Mouse (Mus musculus) urinary bladder, adult 18-20 months (tissue): ENCODE data around the gene Adamts4.

ENCODE experiments used
- DNase-seq, 2 experiments: peaks; one replicate each; pipeline ENCODE4 v3.0.0; 2022; ENCODE audit warnings: low spot score in 2 of 2, mixed read lengths in 2 of 2

The Adamts4 gene

GRCm38 (mm10) chr1:171256095-171256818 is 6.0 kb downstream of the Adamts4 start:
- no peak for DNase-seq

DNA sequence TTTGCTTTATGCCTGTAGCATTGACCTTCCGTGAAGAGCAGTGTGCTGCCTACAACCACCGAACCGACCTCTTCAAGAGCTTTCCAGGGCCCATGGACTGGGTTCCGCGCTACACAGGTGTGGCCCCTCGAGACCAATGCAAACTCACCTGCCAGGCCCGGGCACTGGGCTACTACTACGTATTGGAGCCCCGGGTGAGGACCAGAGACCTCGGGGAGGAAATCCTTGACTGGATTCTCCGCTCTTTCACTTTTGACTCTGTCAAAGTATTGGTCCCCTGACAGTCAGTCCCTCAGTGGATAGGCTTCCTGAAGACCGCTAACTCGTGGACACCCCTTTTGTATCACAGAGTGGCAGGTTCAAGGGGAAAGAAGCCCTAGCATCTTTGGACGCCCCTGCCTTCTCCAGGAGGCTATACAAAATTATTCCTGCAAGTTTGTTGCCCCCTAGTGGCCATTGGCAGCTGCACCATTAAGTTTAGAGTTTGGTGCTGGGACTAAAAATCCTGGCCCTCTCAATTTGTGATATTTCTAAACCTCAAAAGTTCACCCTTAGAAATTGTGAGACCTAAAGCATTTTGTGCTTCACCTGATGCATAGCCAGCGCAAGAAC is 6.8 kb downstream of the Adamts4 start:
- no peak for DNase-seq

DNA sequence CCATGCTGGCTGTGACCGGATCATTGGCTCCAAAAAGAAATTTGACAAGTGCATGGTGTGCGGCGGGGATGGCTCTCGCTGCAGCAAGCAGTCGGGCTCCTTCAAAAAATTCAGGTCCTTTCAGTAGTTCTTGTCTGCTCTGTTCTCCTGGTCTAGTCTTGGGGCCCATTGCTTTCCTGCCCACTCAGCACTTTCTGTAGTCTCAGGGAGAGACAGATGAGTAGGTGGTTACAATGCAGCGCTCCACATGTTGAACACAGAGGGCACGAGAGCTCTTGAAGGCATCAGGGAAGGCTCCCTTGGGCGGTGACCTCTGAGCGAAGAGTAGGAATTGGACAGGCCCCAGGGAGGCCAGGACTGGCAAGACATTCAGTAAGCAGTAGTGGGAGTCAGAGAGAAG is 7.6 kb downstream of the Adamts4 start:
- DNase-seq: no peak

DNA sequence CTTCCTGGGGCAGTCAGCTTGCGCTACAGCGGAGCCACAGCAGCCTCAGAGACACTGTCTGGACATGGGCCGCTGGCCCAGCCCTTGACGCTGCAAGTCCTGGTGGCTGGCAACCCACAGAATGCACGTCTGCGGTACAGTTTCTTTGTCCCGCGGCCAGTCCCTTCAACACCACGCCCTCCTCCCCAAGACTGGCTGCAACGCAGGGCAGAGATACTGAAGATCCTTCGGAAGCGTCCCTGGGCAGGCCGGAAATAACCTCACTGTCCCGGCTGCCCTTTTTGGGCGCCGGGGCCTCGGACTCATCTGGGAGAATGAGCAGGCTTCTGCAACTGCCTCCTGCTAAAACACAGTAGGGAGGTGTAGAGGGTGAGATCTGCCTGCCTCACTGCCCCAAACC is 8.7 kb downstream of the Adamts4 start:
- no peak for DNase-seq

GRCm38 (mm10) chr1:171260316-171260715 is 10.1 kb downstream of the Adamts4 start:
- no peak for DNase-seq

GRCm38 (mm10) chr1:171262594-171263130 is 12.4 kb downstream of the Adamts4 start:
- no peak for DNase-seq

DNA sequence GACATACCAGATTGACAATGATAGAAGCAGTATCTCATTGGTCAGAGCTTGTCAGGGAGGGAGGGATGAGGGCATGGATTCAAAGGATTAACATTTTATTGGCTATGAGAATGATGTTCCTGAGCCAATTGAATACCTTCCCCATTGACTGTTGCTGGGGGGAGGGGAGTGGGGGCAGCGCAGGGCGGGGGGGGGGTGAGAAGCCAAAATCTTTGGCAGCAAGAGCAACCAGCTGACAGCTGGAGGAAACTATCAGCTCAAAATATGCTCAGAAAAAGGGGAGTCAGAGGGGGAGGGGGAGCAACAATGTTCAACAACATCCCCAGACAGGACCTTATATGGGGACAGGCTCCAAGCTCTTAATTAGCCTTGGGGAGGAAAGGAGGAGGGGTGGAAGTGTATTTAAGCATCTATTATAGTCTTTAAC is 13.0 kb downstream of the Adamts4 start:
- no peak for DNase-seq

DNA sequence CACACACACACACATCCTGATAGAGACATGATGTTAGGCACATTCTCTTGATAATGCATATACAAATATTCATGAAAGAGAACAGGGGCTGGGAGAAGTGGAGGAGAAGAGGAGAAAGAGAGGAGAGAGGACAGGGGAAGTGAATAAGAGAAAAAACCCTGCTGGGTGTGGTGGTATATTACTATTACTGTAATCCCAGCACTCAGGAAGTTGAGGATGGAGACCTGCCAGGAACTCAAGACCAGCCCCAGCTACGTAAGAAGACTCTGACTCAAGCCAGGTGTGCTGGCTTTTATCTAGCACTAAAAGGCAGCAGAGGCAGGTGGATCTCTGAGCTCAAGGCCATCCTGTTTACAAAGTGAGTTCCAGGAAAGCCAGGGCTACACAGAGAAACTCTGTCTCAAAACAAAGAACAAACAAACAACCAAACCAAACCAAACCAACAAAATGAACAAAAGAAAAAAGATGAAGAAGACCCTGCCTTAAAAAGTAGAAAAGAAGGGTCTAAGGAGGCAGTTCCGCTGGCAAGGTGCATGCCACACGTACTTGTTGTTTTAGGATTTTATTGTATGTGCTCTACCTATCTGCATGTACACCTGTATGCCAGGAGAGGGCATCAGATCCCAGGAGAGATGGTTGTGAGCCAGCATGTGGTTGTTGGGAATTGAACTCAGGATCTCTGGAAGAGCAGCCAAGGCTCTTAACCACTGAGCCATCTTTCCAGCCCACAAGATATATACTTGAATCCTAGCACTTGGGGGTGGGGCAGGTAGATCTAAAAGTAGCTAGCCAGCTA is 13.6 kb downstream of the Adamts4 start:
- DNase-seq: no peak

DNA sequence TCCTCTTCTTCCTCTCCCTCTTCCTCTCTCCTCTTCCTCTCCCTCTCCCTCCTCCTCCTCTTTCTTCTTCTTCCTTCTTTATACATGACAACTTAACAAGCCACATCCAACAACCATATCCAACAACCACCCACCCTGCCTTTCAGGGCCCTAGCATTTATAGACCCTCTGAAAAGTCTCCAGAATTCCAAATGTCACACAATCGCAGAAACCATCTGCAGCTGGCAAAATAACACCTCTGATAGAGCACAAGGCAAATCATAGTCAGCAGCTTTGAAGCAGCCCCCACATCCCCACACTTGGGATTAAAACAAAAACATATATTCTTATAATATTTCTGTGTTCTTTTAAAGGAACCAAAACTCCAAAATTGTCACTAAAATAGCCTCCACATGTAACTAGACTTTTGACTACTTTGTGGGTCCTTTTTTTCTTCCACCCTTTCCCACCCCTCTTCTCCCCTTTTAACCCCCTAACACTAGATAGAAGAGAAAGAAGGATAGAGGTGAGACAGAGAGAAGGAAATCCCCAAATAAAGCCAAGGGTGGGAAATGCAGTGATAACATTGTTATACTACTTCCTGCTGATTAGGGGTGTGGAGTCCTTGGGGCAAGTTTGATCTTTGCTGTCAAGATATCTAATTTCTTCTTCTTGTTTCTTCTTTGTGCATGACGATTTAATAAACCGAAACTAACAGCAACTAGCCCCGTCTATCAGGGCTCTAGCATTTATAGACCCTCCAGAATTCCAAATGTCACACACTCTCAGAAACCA is 15.9 kb downstream of the Adamts4 start:
- no peak for DNase-seq

DNA sequence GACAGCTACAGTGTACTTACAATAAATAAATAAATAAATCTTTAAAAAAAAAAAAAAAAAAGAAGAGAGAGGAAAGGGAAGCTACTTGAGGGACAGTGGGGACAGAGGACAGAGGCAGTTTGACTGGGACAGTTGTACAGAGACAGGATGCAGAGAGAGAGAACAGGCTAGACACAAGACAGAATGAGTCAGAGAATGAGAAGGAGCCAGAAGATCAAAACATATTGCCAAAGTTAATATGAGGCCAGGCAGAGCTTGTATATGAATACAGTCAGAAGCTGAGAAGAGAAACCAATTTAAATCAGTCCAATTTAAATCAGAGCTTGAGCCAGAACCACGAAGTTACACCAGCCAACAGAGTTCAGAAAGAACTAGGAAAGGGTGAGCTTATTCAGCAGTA is 18.1 kb downstream of the Adamts4 start:
- DNase-seq: no peak

GRCm38 (mm10) chr1:171269848-171270572 is 19.8 kb downstream of the Adamts4 start, which contains the start of gene B4galt3:
TSS of gene B4galt3 (plus strand) at chr1:171270328.
- peak; percentile 94 to 99 for DNase-seq

GRCm38 (mm10) chr1:171270573-171270900 is 20.3 kb downstream of the Adamts4 start:
- peak; percentile 55 to 70 for DNase-seq

DNA sequence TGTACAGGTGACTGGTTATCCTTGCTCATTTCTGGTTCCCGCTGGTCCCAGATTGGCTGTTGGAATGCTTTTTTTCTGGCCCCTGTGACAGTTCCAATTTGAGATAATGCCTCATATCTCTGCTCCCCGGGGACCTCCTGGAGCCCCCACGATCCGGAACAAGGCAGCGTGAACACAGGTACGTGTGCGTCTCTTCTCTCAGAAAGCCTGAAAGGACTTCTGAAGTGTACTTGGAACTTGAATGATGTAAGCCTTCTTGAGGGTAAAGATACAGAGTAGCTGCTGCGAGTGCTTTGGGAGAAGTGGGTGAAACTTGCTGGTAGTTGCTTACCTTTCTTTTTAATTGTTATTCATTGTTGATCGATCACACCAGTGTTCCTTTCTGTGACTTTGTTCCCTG is 21.0 kb downstream of the Adamts4 start:
- DNase-seq: no peak

DNA sequence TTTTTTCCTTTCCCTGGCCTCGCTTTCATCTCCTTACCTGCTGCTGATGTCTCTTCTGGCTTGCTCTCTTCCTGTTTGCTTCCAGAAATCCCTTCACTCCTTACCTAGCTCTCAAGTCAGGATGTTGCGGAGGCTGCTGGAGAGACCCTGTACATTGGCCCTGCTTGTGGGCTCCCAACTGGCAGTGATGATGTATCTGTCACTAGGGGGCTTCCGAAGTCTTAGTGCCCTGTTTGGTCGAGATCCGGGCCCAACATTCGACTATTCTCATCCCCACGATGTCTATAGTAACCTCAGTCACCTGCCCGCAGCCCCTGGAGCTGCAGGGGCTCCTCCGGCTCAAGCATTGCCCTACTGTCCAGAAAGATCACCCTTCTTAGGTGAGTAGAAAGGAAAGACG is 21.4 kb downstream of the Adamts4 start:
- no peak for DNase-seq

DNA sequence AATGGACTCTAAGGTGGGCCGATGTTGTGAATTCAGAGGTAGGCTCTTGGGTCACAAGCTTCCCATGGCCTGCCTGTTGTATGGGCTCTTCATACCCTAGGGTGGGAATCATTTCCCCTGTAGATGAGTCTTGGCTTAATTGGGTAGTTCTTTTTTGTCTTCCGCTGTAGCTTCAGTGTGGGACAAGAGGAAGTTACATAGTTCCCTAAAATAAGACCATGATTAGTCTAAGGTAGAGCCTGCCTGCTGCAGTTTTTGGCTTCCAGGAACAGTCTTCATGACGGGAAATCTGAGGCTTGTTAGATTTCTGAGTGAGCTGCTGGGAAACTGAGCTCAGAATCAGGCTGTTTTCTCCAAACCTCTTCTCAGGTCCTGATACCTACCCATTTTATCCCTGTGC is 21.9 kb downstream of the Adamts4 start:
- DNase-seq: no peak

DNA sequence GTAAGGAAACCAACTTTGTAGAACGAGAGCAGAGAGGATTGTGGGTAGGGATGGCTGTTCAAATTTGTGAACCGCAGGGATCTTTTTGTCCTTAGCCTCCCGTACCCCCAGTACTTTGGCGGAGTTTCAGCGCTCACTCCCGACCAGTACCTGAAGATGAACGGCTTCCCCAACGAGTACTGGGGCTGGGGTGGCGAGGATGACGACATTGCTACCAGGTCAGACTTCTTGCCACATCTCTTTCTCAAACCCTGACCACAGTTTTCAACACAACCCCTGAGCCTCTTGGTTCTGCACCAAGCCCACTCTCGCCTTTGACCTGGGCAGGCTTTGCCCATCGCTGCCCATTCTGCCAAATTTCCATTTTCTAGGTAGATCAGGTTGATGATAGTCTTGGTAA is 23.9 kb downstream of the Adamts4 start:
- no peak for DNase-seq

- peak in 1 of 2 experiments; percentile 65 for DNase-seq
Measured at GRCm38 (mm10) chr1:171275144-171275734, 25.0 kb downstream of the Adamts4 start.

GRCm38 (mm10) chr1:171276110-171276748 is 26.0 kb downstream of the Adamts4 start:
- no peak for DNase-seq

DNA sequence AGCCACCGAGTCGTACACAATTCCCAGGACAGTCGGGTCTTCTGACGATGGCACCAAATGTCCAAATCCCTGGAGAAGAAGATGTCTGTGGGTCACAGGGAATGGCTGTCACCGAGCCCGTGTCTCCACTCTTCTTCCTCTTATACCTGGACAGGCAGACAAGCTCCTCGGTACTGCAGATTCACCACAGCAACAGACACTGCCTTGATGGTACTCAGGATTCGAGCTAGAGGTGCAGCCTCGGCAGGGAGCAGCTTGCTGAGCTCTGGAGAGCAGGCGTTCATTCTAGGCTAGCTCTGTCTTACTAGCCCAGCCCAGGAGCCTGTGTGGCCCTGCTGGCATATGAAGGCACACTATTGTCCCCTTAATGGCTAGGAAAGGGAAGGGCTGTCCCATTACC is 27.5 kb downstream of the Adamts4 start:
- DNase-seq: no peak

- no peak for DNase-seq
Measured at GRCm38 (mm10) chr1:171278436-171278835, 28.2 kb downstream of the Adamts4 start.
